Mouse (Mus musculus): ENCODE results near the gene Wwtr1.

Gene Wwtr1

DNA sequence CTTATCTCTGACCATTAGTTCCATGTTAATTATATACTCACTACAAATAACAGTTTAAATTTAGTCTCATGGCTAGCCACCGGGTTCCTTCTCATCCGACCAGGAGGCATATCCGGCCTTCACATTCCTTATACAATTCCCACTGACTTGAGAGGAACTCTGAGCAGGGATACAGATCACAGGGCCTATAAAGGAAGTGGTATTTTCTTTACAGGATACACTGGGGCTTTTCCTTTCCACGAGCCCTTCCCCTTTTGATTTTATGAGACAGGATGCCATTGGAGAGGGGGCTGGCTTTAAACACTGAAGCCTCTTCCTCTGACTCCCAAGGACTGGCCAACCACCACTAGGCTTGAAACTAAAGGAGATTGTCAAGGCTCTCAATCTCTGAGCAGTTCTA, 59.6 kb downstream of the Wwtr1 start:
- no peak for DNase-seq (ENCODE audit: low spot score)

DNA sequence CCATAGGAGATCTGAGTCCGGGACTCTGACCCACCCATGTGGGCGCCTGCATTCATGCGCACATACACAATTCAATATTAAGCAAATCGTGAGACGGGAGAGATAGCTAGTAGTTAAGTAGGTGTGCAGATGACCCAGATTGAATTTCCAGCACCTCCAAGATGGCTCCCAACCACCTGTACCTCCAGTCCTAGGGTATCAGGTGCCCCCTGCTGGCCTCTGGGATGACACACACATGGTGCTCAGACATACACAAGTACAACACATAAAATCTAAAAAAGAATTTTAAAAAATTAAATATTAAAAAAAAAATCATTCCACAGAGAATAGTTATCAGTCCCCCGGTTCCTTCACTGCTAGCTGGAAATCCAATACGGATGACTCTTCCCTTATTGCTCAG, 60.7 kb downstream of the Wwtr1 start:
- no peak for DNase-seq (ENCODE audit: low spot score)

DNA sequence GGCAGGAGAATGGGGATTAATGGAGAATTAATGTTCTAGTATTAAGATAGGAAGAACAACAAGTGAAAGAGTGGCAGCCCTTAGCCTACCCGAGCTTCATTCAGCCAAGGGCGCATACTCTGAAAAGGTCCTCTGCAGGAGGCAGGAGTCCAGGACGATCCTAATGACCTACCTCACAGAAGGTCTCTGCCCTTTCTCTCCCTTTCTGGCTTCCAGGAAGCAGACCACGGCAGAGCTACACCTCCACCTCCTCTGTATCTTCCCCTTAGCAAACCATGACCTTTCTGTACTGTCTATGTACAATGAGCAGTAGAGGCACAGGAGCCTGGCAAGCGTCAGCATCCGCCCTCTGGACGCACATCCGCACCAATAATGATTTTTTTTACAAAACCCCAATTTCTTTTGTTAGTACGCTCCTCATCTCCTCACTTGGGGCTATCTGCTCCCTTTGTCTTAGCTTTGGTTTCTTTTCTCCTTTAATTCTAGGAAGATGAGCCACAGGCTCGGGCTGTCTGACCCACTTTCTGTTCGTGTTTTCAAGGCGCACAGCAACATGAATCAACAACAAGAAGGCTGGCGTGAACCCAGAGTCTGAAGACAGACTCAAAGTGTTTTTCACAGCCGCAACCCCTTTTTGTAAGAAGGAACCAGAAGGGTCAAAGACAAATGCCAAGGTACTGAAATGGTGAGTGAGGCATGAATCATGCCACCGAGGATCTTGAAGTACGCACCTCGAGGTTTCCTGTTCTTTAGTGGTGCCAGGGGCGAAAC, 63.7 kb downstream of the Wwtr1 start:
- no peak for DNase-seq (ENCODE audit: low spot score)

DNA sequence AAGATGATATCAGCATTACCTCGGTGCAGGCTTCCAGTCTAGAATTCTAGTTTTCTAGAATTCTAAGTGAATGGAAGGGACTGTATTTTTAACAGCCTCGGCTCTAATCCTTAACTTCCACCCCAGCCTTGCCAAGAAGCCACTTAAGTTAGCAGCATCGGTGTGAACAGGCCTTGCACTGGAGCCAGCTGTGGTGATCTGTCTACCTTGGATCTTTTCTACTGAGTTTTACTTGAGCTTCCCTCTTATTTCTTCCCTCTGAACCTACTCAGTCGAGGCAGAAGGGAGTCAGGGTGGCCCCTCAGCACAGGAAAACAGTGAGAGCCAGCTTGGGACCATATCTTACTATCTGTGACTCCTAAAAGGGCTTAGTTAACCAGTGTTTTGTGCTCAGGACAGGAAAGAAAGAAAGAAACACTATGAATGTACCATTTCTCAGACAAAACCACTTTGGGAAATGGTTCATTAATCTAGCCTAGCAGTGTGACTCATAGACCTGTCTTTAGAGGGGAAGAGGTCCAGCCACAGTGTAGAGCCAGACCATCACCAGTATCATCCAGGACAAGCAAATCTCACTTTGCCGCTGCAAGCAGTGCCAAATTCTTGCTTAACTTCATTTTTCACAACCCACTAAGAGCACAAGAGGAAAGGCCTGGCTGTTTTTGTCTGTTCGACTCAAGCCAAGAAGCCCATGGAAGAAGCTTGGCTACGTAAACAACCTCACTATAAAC, 65.6 kb downstream of the Wwtr1 start:
- no peak for DNase-seq (ENCODE audit: low spot score)

DNA sequence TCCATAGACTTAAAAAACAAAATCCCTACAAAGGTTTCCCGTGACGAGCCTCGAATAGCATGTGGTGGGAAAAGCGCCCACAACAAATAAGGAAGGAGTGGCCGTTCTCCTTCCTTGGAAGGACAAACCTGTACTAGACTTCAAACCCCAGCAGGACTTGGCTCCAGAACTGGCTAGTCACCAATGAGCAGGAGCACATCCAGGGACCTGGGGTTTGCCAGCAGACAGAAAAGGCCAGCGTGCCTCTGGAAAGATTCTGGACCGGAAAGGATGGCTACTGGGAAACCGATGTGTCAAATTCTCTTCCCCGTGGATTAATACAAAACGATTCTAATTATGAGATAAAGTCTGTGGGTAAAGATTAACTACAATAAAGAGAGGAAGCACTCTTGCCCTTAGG, 69.7 kb downstream of the Wwtr1 start:
- DNase-seq (ENCODE audit: low spot score) = no peak

DNA sequence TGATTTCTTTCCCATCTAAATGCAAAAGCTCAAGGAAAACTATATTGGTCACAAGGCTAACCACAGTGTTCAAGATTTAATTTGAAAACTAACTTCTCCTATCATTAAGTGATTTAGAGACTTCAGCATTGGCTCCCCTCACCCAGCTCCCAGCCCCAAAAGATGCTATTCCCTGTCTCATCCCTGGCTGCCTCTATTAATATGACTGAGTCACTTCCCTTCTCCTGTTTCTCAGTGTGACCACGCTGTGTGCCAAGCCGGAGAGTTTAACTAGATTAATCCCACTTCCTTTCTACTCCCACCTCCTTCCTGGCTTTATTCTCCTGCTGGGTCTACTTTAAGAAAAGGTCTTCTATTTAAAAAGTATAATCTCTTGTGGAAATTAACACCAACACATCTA, 71.0 kb downstream of the Wwtr1 start:
- DNase-seq (ENCODE audit: low spot score) = no peak

DNA sequence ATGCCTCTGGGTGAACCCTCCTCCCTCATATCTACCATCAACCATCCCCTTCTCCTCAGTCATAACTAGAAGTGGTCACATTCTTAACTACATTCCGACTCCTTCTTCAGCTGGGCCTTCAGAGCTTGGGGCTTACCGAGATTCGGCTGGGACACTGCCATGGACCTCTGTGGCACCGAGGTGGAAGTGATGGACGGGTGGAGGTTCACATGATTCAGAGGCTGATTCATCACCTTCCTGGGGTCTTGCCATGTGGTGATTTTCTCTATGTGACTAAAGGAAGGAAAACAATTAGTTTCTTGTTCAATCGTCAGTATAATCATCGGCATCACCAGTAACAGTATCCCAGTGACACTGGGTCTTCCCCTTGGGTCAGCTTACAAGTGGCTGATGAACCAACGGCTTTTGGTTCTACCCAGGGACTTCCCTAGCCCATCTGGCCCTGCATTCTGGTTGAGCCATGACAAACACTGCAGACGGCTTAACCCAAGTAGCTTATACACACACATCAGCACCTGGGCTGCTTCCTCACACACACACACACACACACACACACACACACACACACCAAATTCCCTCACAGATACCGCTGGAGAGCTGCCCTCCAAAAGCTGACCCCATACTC, 74.0 kb downstream of the Wwtr1 start:
- no peak for DNase-seq (ENCODE audit: low spot score)

DNA sequence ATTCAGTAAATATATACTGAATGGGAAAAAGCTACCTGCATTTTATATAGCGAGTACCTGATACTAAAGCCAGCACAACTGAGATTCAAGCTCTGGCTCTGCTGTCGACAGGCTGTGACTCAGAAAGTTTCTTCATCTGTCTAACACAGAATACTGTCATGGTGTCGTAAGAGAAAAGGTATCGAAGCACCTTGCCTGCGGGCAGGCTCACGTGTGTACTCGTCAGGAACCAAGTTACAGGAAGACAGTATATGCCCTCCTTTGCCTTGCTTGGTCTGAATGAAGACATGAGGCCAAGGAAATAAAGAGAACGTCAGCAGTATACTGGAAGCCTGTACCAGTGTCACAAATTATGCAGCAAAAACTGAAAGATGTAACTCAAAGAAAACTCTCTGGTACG, 74.9 kb downstream of the Wwtr1 start:
- no peak for DNase-seq (ENCODE audit: low spot score)

DNA sequence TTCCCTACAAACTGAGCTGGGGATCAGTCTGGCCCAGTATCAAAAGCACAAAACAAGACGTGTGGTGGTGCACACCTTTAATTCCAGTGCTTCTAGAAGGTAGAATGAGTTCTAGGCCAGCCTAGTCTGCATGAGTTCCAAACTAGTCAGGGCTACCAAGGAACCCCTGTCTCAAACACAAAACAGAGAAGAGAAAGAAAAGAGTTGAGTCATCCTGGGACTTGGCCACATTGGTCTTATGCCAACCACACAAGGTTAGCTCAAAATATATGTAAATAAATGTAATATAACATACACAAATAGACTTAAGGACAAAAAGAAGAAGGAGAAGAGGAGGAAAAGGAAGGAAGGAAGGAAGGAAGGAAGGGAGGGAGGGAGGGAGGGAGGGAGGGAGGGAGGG, 77.9 kb downstream of the Wwtr1 start:
- DNase-seq (ENCODE audit: low spot score) = no peak

DNA sequence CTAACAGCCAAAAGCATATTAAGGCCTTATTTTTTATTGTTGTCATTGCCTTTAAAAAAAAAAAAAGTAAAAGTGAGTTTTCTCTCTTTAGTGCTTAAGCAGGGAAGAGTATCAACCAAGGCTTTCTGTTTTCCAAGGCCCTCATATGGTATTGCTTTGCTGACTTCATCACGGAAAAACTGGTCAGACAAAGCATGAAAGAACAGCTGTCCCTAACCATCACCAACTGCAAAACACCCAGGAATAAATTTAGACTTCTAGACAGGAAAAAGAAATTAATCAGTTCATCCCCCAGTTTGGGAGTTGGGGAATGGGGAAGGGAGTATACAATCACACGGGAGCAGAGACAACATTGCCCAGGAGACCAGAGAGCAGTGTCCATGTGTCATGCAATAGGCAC, 79.3 kb downstream of the Wwtr1 start:
- DNase-seq (ENCODE audit: low spot score) = no peak

DNA sequence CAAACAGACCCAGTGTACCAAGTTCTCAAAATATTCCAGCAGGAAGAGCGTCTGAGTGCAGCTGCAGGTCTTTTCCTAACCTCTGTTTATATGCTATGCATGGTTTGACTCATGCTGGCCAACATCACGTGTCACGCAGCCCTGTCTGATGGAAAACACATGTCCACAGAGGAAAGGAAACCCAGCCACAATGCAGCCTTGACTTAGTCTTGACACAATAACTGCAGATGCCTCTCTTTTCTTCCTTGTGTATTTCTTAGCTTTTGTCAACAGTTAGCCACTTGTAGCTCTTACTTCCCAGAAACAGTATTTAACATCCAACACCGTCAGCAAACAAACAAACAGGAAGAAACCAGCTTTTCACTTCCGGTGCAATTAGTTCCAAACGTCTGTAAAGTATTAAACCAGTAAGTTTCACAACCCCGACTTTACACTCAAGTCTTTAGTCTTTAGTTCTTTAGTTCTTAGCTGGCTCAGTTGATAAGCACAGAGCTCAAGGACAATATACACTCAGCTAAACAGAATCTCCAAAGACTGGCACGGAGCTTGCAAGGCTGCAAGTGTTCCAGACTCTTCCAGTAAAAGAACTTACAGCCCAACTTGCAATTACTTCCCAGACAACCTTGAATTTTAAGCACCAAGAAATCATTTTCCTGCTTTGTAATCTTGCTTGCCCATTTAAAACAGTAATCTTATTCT, 88.1 kb downstream of the Wwtr1 start:
- no peak for DNase-seq (ENCODE audit: low spot score)

DNA sequence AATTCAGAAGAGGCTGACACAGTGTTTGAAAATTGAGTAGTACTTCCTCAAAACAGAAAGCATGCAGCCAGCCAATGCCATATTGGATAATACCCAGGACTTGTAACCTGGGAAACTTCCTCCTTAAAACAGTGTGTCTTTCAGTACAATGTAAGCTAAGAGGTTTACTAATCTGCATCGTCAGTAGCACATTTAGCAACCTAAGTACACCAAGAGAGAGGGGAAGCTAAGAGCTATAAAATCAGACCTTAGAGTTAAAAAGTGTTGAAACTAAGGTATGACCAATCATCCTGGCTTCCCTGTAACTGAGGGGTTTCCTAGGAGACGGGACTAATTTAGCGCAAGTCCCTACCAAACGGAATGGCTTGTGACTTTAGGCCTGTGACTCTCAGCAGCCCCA, 89.6 kb downstream of the Wwtr1 start:
- DNase-seq (ENCODE audit: low spot score) = no peak

DNA sequence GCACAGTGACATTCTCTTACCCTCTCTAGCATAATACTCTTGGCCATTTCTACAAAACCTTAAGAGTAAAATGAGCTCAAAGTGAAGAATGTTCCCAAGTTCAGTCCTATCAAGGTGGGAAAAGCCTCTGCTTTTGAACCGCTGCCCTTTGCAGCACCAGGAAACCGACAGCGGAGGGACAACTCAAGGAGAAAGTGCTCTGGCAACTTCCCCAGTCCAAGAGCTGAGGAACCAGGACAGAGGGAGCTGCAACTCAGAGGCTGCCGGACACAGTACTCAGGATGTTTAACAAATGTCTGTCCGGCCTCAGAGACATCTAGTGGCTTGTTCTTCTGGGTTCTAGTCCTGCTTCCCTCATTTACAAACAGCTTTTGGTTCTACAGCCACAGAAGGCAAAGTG, 93.7 kb downstream of the Wwtr1 start:
- no peak for DNase-seq (ENCODE audit: low spot score)

DNA sequence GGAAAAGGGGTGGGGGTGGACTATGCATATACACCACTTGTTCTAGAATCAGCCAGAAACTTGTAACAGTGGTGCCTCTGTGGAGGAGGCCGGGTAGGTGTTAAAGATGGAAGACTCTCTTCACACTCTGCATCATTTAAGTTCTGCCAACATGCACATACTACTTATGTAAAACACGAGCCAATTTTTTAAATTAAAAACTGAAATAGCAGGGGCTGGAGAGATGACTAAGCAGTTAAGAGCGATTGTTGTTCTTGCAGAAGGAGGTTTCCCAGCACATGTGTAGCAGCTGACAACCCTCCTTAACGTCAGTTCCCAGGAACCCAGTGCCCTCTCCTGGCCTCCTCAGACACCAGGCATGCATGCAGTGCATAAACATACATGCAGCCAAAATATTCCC, 95.1 kb downstream of the Wwtr1 start:
- no peak for DNase-seq (ENCODE audit: low spot score)

DNA sequence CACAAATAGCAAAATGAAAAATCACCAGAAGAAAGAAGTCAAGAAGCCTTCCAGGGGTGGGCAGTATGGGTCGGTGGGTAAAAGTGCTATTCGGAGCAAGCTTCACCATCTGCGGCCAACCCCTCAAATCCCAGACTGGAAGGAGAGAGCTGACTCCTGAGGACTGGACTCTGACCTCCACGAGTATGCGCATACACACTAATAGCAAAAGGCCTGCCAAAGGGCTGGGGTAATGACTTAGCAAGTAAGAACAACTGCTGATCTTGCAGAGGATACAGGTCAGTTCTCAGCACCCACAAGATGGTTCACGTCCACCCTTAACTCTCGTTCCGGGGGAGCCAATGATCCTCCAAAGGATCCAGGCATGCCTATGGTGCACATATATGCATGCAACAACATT, 101.3 kb downstream of the Wwtr1 start:
- no peak for DNase-seq (ENCODE audit: low spot score)

DNA sequence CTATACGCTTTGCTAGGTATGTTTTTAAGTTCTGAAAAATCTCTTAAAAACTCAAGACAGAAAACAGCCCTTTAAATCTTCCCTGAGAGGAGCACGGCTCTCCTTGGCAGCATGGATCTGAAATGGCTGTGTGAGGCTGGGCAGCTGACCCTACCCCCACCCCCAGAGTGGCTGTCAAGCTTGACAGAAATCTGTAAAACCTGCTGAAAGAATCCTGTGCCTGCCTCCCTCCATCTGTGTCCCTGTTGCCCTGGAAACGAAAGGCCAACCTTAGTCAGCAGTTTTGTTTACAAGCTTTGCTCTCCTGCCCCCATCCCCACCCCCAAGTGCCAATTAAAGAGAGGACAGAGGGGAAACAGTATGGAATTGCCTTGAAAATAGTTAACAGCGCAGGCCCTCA, 103.3 kb downstream of the Wwtr1 start:
- DNase-seq (ENCODE audit: low spot score) = no peak

DNA sequence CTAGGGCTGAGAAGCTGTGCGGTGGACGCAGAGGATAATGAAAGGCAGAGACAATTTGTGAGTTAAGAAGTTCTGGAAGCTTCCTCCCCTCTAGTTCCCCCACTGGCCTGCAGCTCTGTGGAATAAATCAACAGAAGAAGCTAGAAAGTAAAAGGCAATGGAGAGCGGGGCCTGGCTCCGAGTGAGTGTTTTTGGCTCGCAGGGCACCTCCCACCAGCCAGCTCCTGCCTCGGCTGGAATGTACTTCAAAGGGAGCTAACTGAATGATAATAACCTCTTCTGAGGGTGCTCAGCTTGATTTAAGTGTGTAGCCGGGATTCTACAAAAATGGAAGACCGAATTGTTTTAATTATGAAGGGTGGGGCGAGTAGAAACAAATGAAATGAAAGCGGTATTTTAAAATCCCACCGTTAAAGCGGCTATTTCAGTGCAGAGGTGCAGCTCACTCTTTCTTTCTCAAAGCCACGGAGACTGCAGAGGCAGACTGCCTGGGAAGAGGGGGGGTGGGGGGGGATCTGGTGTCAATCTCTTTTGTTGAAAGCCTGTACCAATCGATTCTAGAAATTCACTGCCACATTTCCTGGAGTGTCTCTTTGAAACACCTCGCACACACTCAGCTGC, 104.6 kb downstream of the Wwtr1 start:
- DNase-seq (ENCODE audit: low spot score) = no peak

DNA sequence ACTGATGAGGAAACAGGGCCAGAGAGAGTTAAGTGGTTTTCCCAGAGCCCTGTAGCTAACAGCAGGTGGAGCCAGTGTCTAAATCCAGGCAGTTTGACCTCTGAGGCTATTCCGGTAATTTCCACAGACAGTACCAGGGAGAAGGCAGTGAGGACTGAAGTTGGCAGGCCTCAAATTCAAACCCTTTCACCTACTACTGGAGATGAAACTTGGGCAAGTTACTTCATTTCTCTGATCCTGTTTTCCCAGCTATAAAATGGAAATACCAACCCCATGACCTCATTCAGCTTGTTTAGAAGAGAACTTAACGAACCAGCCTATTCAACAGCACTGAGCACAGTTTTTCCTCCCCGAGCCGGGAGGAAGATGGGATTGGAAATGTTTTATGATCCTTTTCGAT, 105.4 kb downstream of the Wwtr1 start:
- no peak for DNase-seq (ENCODE audit: low spot score)

DNA sequence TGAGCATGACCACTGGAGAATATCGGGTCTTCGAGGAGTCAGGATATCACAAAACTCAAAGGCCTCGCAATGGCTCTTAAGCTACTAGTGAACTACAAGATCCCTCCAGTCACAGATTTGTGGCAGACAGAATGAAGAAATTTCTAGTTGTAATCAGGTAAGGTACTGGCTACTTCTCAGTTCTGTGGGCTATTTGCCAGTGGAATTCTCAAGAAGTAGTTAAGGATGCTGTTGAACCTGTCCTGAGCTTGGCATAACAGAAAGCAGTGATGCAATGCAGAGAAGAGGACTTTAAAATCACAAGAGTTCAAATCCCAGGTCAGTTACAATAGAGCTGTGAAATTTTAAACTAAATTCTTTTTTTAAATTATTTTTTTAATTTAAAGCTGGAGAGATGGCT, 106.4 kb downstream of the Wwtr1 start:
- no peak for DNase-seq (ENCODE audit: low spot score)

DNA sequence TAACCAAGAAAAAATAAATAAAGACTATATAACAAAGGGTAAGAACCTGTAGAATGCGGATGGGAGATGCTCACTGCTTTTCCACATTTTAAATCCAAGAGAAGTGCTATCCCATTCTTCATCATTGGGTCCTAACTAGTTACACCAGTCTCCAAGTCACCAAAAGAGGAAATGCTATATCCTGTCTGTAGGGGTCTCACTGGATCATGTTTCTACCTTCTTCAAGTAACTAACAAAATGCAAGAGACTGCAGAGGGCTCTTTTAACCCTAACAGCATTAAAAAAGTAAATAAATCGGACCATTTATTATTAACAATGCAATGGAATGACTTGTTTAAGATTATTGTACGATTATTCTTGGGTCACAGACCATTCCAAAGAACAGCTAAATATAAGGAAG, 109.4 kb downstream of the Wwtr1 start:
- DNase-seq (ENCODE audit: low spot score) = no peak

DNA sequence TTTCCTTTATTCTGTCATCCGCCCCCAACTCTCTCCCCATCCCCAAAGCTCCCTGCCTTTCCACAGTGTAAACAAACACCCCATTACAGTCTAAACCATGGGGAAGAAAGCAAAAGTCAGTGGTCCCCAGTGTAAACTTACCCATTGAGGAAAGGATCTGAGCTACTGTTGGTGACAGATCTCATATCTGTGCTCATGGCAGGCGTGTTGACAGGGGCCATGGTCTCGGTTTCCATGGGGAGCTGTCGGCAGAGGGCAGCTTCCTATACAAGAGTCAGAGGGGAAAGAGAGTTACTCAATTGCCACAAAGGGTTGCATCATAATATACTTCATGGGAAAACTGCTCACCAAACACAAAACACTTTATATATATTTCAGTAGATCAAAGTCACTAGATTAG, 112.4 kb downstream of the Wwtr1 start:
- no peak for DNase-seq (ENCODE audit: low spot score)

DNA sequence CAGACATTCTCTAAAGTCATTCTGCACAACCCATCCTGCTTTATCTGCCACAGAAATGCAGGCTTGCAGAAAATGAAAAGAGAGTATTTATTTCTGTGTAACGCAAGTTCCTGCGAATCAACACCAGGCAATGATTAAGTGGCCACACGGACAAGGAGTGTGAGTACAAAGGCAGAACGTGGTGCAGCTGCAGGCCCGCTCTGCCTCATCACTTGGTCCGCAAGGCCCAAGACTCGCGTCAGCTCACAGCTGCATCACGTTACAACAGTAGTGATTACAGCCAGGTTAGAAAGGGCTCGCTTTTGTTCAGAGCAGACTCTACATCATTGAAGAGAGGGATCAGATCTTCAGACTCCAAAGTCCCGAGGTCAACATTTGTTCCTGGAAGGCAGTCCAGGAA, 117.1 kb downstream of the Wwtr1 start:
- no peak for DNase-seq (ENCODE audit: low spot score)
